Mouse (Mus musculus): ENCODE measurements at regions not wholly inside any gene's neighbourhood (a gene's known extent, or its start where the extent isn't known, plus 50 kb on each side); places are given as distances from the start of the nearest gene placed in this dataset.

- no peak for TF ChIP-seq POLR2A (IDR thresholded peaks at IDR 0.05; ENCODE audit: low read depth, low read length)
- no peaks in the 10 kb centered on the region for H3K36me3 ChIP-seq (ENCODE audit: control insufficient read depth, insufficient read depth, low read length)
- no peaks in the 10 kb centered on the region for H3K27me3 ChIP-seq (ENCODE audit: control insufficient read depth, insufficient read depth, low read length)
- no peaks in the 10 kb centered on the region for H3K4me1 ChIP-seq (ENCODE audit: control insufficient read depth, insufficient read depth, insufficient read length, low read length)
- 88% methylated on average over 6 of the region's 6 CpGs for WGBS
- H3K27ac ChIP-seq (ENCODE audit: insufficient read depth, low read depth, low read length) = no peak overlapping the region
- H3K4me3 ChIP-seq (ENCODE audit: low read depth, low read length) = no peak overlapping the region
Observed at GRCm38 (mm10) chr10:125866346-125866745, 99.6 kb upstream of the Lrig3 start.

- Histone ChIP-seq H3K27me3 (ENCODE audit: control insufficient read depth, insufficient read depth, low read length) (no peaks in the 10 kb centered on the region), H3K36me3 (ENCODE audit: control insufficient read depth, insufficient read depth, low read length) (no peaks in the 10 kb centered on the region), H3K4me1 (ENCODE audit: control insufficient read depth, insufficient read depth, insufficient read length, low read length) (no peaks in the 10 kb centered on the region), H3K27ac (ENCODE audit: insufficient read depth, low read depth, low read length) (no peak overlapping the region), H3K4me3 (ENCODE audit: low read depth, low read length) (no peak overlapping the region)
- no peak for TF ChIP-seq CTCF (IDR thresholded peaks at IDR 0.05; ENCODE audit: extremely low read depth, insufficient read length, insufficient replicate concordance, low read depth, low read length)
- no peak for TF ChIP-seq POLR2A (IDR thresholded peaks at IDR 0.05; ENCODE audit: low read depth, low read length)
- 84% methylated on average over 3 of the region's 3 CpGs for WGBS
Observed at GRCm38 (mm10) chr10:125884563-125884962, 81.4 kb upstream of the Lrig3 start.

- Histone ChIP-seq H3K27ac (ENCODE audit: insufficient read depth, low read depth, low read length) (no peak overlapping the region), H3K36me3 (ENCODE audit: control insufficient read depth, insufficient read depth, low read length) (no peaks in the 10 kb centered on the region), H3K4me1 (ENCODE audit: control insufficient read depth, insufficient read depth, insufficient read length, low read length) (no peaks in the 10 kb centered on the region), H3K27me3 (ENCODE audit: control insufficient read depth, insufficient read depth, low read length) (no peaks in the 10 kb centered on the region), H3K4me3 (ENCODE audit: low read depth, low read length) (no peak overlapping the region)
- TF ChIP-seq CTCF (IDR thresholded peaks at IDR 0.05; ENCODE audit: extremely low read depth, insufficient read length, insufficient replicate concordance, low read depth, low read length) (no peak), POLR2A (IDR thresholded peaks at IDR 0.05; ENCODE audit: low read depth, low read length) (no peak)
- 75% methylated on average over 6 of the region's 6 CpGs for WGBS
Observed at GRCm38 (mm10) chr10:125885796-125886195, 80.2 kb upstream of the Lrig3 start.

- Histone ChIP-seq H3K36me3 (ENCODE audit: control insufficient read depth, insufficient read depth, low read length) (no peaks in the 10 kb centered on the region), H3K27me3 (ENCODE audit: control insufficient read depth, insufficient read depth, low read length) (no peaks in the 10 kb centered on the region), H3K27ac (ENCODE audit: insufficient read depth, low read depth, low read length) (no peak overlapping the region), H3K4me3 (ENCODE audit: low read depth, low read length) (no peak overlapping the region), H3K4me1 (ENCODE audit: control insufficient read depth, insufficient read depth, insufficient read length, low read length) (no peaks in the 10 kb centered on the region)
- TF ChIP-seq POLR2A (IDR thresholded peaks at IDR 0.05; ENCODE audit: low read depth, low read length) (no peak), CTCF (IDR thresholded peaks at IDR 0.05; ENCODE audit: extremely low read depth, insufficient read length, insufficient replicate concordance, low read depth, low read length) (no peak)
- 75% methylated on average over 7 of the region's 7 CpGs for WGBS
Observed at GRCm38 (mm10) chr10:125892122-125892521, 73.8 kb upstream of the Lrig3 start.

- Histone ChIP-seq H3K27me3 (ENCODE audit: control insufficient read depth, insufficient read depth, low read length) (no peaks in the 10 kb centered on the region), H3K27ac (ENCODE audit: insufficient read depth, low read depth, low read length) (no peak overlapping the region), H3K36me3 (ENCODE audit: control insufficient read depth, insufficient read depth, low read length) (no peaks in the 10 kb centered on the region), H3K4me3 (ENCODE audit: low read depth, low read length) (no peak overlapping the region), H3K4me1 (ENCODE audit: control insufficient read depth, insufficient read depth, insufficient read length, low read length) (no peaks in the 10 kb centered on the region)
- 85% methylated on average over 7 of the region's 7 CpGs for WGBS
- TF ChIP-seq CTCF (IDR thresholded peaks at IDR 0.05; ENCODE audit: extremely low read depth, insufficient read length, insufficient replicate concordance, low read depth, low read length) (no peak), POLR2A (IDR thresholded peaks at IDR 0.05; ENCODE audit: low read depth, low read length) (no peak)
Observed at GRCm38 (mm10) chr10:125895744-125896482, 70.1 kb upstream of the Lrig3 start.

- Histone ChIP-seq H3K27me3 (ENCODE audit: control insufficient read depth, insufficient read depth, low read length) (no peaks in the 10 kb centered on the region), H3K4me3 (ENCODE audit: low read depth, low read length) (no peak overlapping the region), H3K36me3 (ENCODE audit: control insufficient read depth, insufficient read depth, low read length) (no peaks in the 10 kb centered on the region), H3K27ac (ENCODE audit: insufficient read depth, low read depth, low read length) (no peak overlapping the region), H3K4me1 (ENCODE audit: control insufficient read depth, insufficient read depth, insufficient read length, low read length) (no peaks in the 10 kb centered on the region)
- no peak for TF ChIP-seq CTCF (IDR thresholded peaks at IDR 0.05; ENCODE audit: extremely low read depth, insufficient read length, insufficient replicate concordance, low read depth, low read length)
- TF ChIP-seq POLR2A (IDR thresholded peaks at IDR 0.05; ENCODE audit: low read depth, low read length) = no peak
- 74% methylated on average over 5 of the region's 5 CpGs for WGBS
Observed at GRCm38 (mm10) chr10:125896646-125897045, 69.3 kb upstream of the Lrig3 start.

GRCm38 (mm10) chr10:125899504-125899903 lies 66.5 kb upstream of the Lrig3 start:
- Histone ChIP-seq H3K27ac (ENCODE audit: insufficient read depth, low read depth, low read length) (no peak overlapping the region), H3K36me3 (ENCODE audit: control insufficient read depth, insufficient read depth, low read length) (no peaks in the 10 kb centered on the region), H3K27me3 (ENCODE audit: control insufficient read depth, insufficient read depth, low read length) (no peaks in the 10 kb centered on the region), H3K4me3 (ENCODE audit: low read depth, low read length) (no peak overlapping the region), H3K4me1 (ENCODE audit: control insufficient read depth, insufficient read depth, insufficient read length, low read length) (no peaks in the 10 kb centered on the region)
- no peak for TF ChIP-seq POLR2A (IDR thresholded peaks at IDR 0.05; ENCODE audit: low read depth, low read length)
- TF ChIP-seq CTCF (IDR thresholded peaks at IDR 0.05; ENCODE audit: extremely low read depth, insufficient read length, insufficient replicate concordance, low read depth, low read length) = no peak
- 88% methylated on average over 4 of the region's 4 CpGs for WGBS
